Mouse (Mus musculus): ENCODE measurements at regions not wholly inside any gene's neighbourhood (a gene's known extent, or its start where the extent isn't known, plus 50 kb on each side); places are given as distances from the start of the nearest gene placed in this dataset.
A peak's percentile ranks its signal among the peaks of the same experiment; 100 is the strongest.
"Not testable (repeated sequence)": the region's sequence is repeated elsewhere in the genome, so short reads cannot be mapped to it uniquely, and the experiment has no call there.

DNA sequence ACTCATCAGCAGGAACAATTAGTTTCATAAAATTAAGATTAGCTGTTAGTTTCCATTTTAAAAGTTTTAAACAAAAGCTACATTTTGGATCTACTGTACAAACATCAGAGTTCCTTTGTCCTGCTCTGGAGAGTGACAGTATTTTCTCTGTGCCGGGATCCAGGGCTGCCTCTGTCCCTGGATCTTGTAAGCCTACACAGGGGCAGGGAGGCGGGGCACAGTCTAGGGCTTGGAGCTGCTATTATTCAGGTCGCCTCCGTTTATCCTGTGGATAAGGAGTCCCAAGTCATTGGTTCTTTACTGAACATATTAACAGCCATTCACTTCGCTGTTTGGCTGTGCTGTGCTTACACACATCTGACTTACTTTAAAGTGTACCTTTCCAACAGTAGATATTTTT lies 150.8 kb upstream of the Gm37988 start:
- H3K4me1 ChIP-seq (ENCODE audit: control insufficient read depth, insufficient read depth, low read length), result no peaks in the 10 kb centered on the region
- H3K27ac ChIP-seq (replicated peaks; ENCODE audit: low read depth, low read length), result no peak overlapping the region
- no peak for ATAC-seq (ENCODE audit: insufficient number of reproducible peaks, low FRiP score, low TSS enrichment, low read depth)
- no peak overlapping the region for H3K9ac ChIP-seq (ENCODE audit: low read length)
- no peak overlapping the region for H3K4me2 ChIP-seq (ENCODE audit: low read depth, severe bottlenecking)
- WGBS, result 47% methylated on average over 5 of the region's 5 CpGs
- no peak overlapping the region for H3K4me3 ChIP-seq (ENCODE audit: low read depth, low read length)
- no peaks in the 10 kb centered on the region for H3K36me3 ChIP-seq (ENCODE audit: control insufficient read depth, insufficient read depth, low read length)
- no peak for DNase-seq (ENCODE audit: low spot score)
- H3K27me3 ChIP-seq (ENCODE audit: control insufficient read depth, insufficient read depth, low read length), result no peaks in the 10 kb centered on the region
- no peaks in the 10 kb centered on the region for H3K9me3 ChIP-seq (ENCODE audit: control insufficient read depth, low read length)

DNA sequence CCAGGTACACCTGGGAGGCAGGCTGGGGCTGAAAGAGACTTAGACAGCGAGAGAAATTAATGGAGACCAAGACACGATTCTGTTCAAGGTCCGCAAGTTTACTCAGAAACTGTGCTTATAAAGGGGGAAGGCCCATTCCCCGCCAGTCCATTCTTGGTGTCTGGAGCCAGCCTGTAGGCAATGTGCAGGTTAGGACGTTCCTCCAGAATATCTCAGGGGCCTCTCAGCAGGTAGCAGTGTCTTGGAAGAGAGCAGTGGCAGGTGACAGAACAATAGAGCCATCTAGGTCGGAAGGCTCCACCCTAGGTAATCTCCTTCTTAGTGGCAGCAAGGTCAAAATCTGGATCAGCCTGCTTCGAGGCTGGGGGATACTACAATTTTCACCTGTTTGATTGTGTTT lies 147.6 kb upstream of the Gm37988 start:
- H3K27ac ChIP-seq (replicated peaks; ENCODE audit: low read depth, low read length); H3K36me3 ChIP-seq (ENCODE audit: control insufficient read depth, insufficient read depth, low read length); DNase-seq (ENCODE audit: low spot score); H3K9ac ChIP-seq (ENCODE audit: low read length); H3K4me3 ChIP-seq (ENCODE audit: low read depth, low read length); H3K4me2 ChIP-seq (ENCODE audit: low read depth, severe bottlenecking); ATAC-seq (ENCODE audit: insufficient number of reproducible peaks, low FRiP score, low TSS enrichment, low read depth); H3K4me1 ChIP-seq (ENCODE audit: control insufficient read depth, insufficient read depth, low read length); H3K27me3 ChIP-seq (ENCODE audit: control insufficient read depth, insufficient read depth, low read length); H3K9me3 ChIP-seq (ENCODE audit: control insufficient read depth, low read length): not testable (repeated sequence)
- WGBS, result 82% methylated on average over 7 of the region's 7 CpGs

DNA sequence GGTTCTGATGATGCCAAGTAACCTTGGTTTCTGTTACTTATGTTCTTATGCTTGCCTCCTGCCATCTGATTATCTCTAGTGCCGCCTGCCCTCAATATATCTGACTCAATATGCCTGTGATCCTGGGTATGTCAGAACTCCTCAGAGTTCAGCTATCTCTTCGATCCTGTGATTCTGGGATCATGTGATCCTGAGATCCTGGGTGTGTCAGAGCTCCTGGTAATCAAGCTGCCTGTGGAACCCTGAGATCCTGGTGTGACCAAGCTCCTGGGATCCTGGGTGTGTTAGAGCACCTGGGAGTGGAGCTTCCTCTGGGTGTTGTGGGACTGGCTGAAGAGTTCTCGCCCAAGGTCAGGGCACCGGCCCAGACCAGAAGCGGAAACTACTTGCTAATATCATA lies 147.1 kb upstream of the Gm37988 start:
- H3K27ac ChIP-seq (replicated peaks; ENCODE audit: low read depth, low read length); H3K9ac ChIP-seq (ENCODE audit: low read length); H3K27me3 ChIP-seq (ENCODE audit: control insufficient read depth, insufficient read depth, low read length); ATAC-seq (ENCODE audit: insufficient number of reproducible peaks, low FRiP score, low TSS enrichment, low read depth); H3K4me2 ChIP-seq (ENCODE audit: low read depth, severe bottlenecking); DNase-seq (ENCODE audit: low spot score); H3K4me3 ChIP-seq (ENCODE audit: low read depth, low read length); H3K4me1 ChIP-seq (ENCODE audit: control insufficient read depth, insufficient read depth, low read length); H3K9me3 ChIP-seq (ENCODE audit: control insufficient read depth, low read length); H3K36me3 ChIP-seq (ENCODE audit: control insufficient read depth, insufficient read depth, low read length): not testable (repeated sequence)
- 88% methylated on average over 5 of the region's 5 CpGs for WGBS

DNA sequence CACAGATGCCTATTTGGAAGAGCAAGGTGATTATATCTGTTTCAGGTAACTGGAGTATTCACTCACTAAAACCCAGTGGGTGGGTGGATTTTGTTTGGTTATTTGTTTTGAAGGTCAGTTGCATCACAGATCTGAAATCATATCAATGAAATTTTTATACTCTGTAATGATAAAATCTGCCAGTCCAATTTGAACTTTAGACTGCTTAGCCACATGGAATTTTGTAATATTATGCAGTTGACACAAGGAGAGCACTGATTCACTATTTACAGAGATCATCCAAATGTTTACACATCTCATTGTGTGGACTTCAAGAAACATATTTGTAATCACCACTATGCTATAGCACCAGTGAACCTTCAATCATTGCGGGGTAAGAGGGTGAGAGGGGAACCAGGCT lies 145.9 kb upstream of the Gm37988 start:
- DNase-seq (ENCODE audit: low spot score) (no peak), ATAC-seq (ENCODE audit: insufficient number of reproducible peaks, low FRiP score, low TSS enrichment, low read depth) (no peak)
- Histone ChIP-seq H3K27me3 (ENCODE audit: control insufficient read depth, insufficient read depth, low read length) (no peaks in the 10 kb centered on the region), H3K27ac (replicated peaks; ENCODE audit: low read depth, low read length) (no peak overlapping the region), H3K9ac (ENCODE audit: low read length) (no peak overlapping the region), H3K4me2 (ENCODE audit: low read depth, severe bottlenecking) (no peak overlapping the region), H3K36me3 (ENCODE audit: control insufficient read depth, insufficient read depth, low read length) (no peaks in the 10 kb centered on the region), H3K4me3 (ENCODE audit: low read depth, low read length) (no peak overlapping the region), H3K4me1 (ENCODE audit: control insufficient read depth, insufficient read depth, low read length) (no peaks in the 10 kb centered on the region), H3K9me3 (ENCODE audit: control insufficient read depth, low read length) (no peaks in the 10 kb centered on the region)
- 98% methylated on average over 1 of the region's 1 CpGs for WGBS

DNA sequence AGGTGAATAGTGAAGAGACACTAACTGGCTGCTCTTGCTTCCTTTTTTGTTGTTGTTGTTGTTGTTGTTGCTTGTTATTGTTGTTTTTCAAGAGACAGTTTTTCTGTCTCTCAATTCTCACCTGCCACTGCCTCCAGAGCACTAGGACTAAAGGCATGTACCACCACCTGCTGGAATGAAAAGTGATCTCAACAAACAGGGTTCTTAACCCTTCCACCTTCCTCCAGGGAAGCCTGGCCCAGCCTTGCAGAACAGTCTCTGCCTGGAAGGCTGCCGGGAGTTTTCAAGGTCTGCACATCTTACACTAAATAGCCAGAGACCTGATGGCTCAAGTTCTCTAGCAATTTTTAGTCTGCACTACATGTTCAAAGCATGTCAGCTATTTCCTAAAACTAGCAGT lies 138.0 kb upstream of the Gm37988 start:
- H3K4me2 ChIP-seq (ENCODE audit: low read depth, severe bottlenecking), result no peak overlapping the region
- no peaks in the 10 kb centered on the region for H3K27me3 ChIP-seq (ENCODE audit: control insufficient read depth, insufficient read depth, low read length)
- no peaks in the 10 kb centered on the region for H3K36me3 ChIP-seq (ENCODE audit: control insufficient read depth, insufficient read depth, low read length)
- 58% methylated on average over 1 of the region's 1 CpGs for WGBS
- ATAC-seq (ENCODE audit: insufficient number of reproducible peaks, low FRiP score, low TSS enrichment, low read depth) (no peak), DNase-seq (ENCODE audit: low spot score) (no peak)
- no peak overlapping the region for H3K9ac ChIP-seq (ENCODE audit: low read length)
- no peaks in the 10 kb centered on the region for H3K9me3 ChIP-seq (ENCODE audit: control insufficient read depth, low read length)
- H3K4me1 ChIP-seq (ENCODE audit: control insufficient read depth, insufficient read depth, low read length), result no peaks in the 10 kb centered on the region
- no peak overlapping the region for H3K4me3 ChIP-seq (ENCODE audit: low read depth, low read length)
- H3K27ac ChIP-seq (replicated peaks; ENCODE audit: low read depth, low read length), result no peak overlapping the region

DNA sequence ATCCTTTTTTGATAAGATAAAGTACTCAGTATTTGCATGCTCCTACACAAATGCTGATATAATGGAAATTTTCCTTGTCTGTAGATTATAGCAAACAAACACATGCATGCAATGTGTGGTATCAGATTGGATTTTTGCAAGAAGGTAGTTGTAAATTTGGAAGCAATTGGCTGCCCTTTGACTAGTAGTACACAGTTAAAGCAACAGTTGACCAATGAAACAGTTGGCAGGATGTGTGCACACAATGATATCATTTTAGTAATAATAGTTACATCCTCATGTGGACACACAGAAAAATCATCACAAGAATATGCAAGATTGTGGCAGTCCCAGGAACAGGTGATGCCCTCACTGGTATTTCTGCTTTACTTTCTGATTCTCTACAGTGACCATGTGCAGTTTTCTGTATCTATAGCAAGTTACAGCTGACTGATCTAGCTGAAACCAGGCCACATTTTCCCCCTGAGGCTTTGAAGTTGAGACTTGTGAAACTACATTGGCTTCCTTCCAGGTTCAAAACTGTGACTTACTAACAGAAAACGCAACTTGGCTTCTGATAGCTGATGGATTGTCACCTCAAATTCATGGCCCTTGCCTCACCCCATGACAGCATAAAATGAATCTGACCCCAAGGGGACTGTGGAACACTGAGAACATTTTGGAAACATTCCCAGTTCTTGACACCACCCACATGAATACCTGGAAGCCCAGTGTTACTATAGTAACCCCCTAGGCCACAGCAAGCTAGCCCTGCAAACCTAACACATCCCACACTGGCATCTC lies 136.3 kb upstream of the Gm37988 start:
- Histone ChIP-seq H3K4me1 (ENCODE audit: control insufficient read depth, insufficient read depth, low read length) (no peaks in the 10 kb centered on the region), H3K4me3 (ENCODE audit: low read depth, low read length) (no peak overlapping the region), H3K9me3 (ENCODE audit: control insufficient read depth, low read length) (no peaks in the 10 kb centered on the region), H3K27ac (replicated peaks; ENCODE audit: low read depth, low read length) (no peak overlapping the region), H3K4me2 (ENCODE audit: low read depth, severe bottlenecking) (no peak overlapping the region), H3K27me3 (ENCODE audit: control insufficient read depth, insufficient read depth, low read length) (no peaks in the 10 kb centered on the region), H3K9ac (ENCODE audit: low read length) (no peak overlapping the region), H3K36me3 (ENCODE audit: control insufficient read depth, insufficient read depth, low read length) (no peaks in the 10 kb centered on the region)
- ATAC-seq (ENCODE audit: insufficient number of reproducible peaks, low FRiP score, low TSS enrichment, low read depth) (no peak), DNase-seq (ENCODE audit: low spot score) (no peak)
- 50% methylated on average over 1 of the region's 1 CpGs for WGBS

DNA sequence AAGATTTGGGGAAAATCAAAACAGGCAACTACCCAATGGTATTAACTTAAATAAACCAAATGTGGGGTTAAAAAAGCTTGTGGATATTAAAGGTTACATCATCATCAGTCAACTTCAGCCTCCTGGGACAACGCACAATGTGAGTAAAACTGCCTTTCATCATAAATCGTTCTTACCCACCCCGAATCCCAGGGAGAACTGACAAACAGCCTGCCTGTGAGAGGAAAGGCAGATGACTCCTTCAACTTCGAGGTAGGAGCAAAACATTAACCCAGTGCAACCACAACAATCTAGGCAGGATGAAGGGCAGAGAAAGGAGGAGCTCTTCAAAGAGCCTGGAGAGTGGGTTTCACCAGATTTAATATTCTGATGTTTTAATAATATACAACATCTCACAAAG lies 135.3 kb upstream of the Gm37988 start:
- 20% methylated on average over 4 of the region's 4 CpGs for WGBS
- DNase-seq (ENCODE audit: low spot score) (no peak), ATAC-seq (ENCODE audit: insufficient number of reproducible peaks, low FRiP score, low TSS enrichment, low read depth) (no peak)
- Histone ChIP-seq H3K27me3 (ENCODE audit: control insufficient read depth, insufficient read depth, low read length) (no peaks in the 10 kb centered on the region), H3K9ac (ENCODE audit: low read length) (no peak overlapping the region), H3K36me3 (ENCODE audit: control insufficient read depth, insufficient read depth, low read length) (no peaks in the 10 kb centered on the region), H3K4me2 (ENCODE audit: low read depth, severe bottlenecking) (no peak overlapping the region), H3K4me1 (ENCODE audit: control insufficient read depth, insufficient read depth, low read length) (no peaks in the 10 kb centered on the region), H3K9me3 (ENCODE audit: control insufficient read depth, low read length) (no peaks in the 10 kb centered on the region), H3K4me3 (ENCODE audit: low read depth, low read length) (no peak overlapping the region), H3K27ac (replicated peaks; ENCODE audit: low read depth, low read length) (no peak overlapping the region)

DNA sequence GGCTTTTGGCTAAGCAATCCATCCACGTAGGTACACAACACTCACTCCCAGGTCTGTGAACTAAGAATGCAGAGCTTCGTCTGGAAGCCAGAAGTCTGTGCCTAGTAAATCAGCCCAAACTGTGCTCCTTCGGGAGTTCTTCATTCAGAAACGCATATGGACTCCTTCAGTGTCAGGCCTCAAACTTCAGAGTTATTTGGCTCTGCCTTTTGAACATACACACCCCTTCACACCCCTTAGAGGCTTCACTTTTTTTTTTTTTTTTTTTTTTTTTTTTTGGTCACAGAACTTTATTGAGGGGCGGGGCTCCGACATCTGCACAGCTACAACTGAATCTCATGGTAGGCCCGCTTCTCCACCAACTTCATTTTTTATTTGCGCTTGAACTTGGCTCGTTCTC lies 120.1 kb upstream of the Gm37988 start:
- Histone ChIP-seq H3K9ac (ENCODE audit: low read length) (no peak overlapping the region), H3K4me3 (ENCODE audit: low read depth, low read length) (no peak overlapping the region), H3K36me3 (ENCODE audit: control insufficient read depth, insufficient read depth, low read length) (no peaks in the 10 kb centered on the region), H3K9me3 (ENCODE audit: control insufficient read depth, low read length) (no peaks in the 10 kb centered on the region), H3K4me1 (ENCODE audit: control insufficient read depth, insufficient read depth, low read length) (no peaks in the 10 kb centered on the region), H3K4me2 (ENCODE audit: low read depth, severe bottlenecking) (no peak overlapping the region), H3K27ac (replicated peaks; ENCODE audit: low read depth, low read length) (no peak overlapping the region), H3K27me3 (ENCODE audit: control insufficient read depth, insufficient read depth, low read length) (no peaks in the 10 kb centered on the region)
- DNase-seq (ENCODE audit: low spot score), result no peak
- WGBS, result 89% methylated on average over 9 of the region's 9 CpGs
- no peak for ATAC-seq (ENCODE audit: insufficient number of reproducible peaks, low FRiP score, low TSS enrichment, low read depth)

DNA sequence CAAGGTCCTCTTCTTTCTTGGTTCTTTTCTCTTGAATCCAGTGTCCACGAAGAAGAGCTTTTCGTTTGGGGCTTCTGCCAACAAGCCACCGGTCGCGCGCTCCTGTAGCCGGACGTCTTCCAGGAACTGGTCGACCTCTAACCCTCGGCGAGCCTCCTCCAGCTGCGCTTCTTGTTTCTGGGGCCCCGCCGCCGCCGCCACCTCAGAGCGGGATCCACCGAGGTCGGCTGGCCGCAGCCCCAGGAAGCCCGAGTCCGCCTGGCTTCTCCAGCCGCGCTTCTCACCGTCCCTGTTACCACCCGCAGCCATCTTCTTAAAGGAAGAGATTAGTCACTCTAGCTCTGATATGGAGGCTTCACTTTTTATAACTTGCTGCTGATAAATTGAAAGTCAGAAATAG lies 118.6 kb upstream of the Gm37988 start:
- WGBS, result 22% methylated on average over 26 of the region's 26 CpGs
- Histone ChIP-seq H3K27ac (replicated peaks; ENCODE audit: low read depth, low read length) (no peak overlapping the region), H3K27me3 (ENCODE audit: control insufficient read depth, insufficient read depth, low read length) (no peaks in the 10 kb centered on the region), H3K4me3 (ENCODE audit: low read depth, low read length) (no peak overlapping the region), H3K9ac (ENCODE audit: low read length) (no peak overlapping the region), H3K9me3 (ENCODE audit: control insufficient read depth, low read length) (no peaks in the 10 kb centered on the region), H3K36me3 (ENCODE audit: control insufficient read depth, insufficient read depth, low read length) (no peaks in the 10 kb centered on the region), H3K4me2 (ENCODE audit: low read depth, severe bottlenecking) (peak overlapping the region; percentile 24; the same call in 1 of the 2 replicates), H3K4me1 (ENCODE audit: control insufficient read depth, insufficient read depth, low read length) (no peaks in the 10 kb centered on the region)
- ATAC-seq (ENCODE audit: insufficient number of reproducible peaks, low FRiP score, low TSS enrichment, low read depth), result no peak
- DNase-seq (ENCODE audit: low spot score), result peak; percentile 29

All from limb, embryonic 11.5 days (tissue).